Mouse (Mus musculus) lung, postnatal 0 days (tissue): ENCODE data around the gene Olfr148.

ENCODE experiments used
- CTCF ChIP-seq: IDR thresholded peaks from 2 replicates; pipeline ENCODE4 v1.5.1; 2016; ENCODE audit warnings: antibody characterized with exemption, mild to moderate bottlenecking
- EP300 ChIP-seq: IDR thresholded peaks from 2 replicates; pipeline ENCODE4 v1.6.1; 2016; ENCODE audit warnings: antibody characterized with exemption, mild to moderate bottlenecking, control low read depth

GRCm38 (mm10) chr9:39644785-39645184 lies 34.3 kb downstream of the Olfr148 start, which contains the start of gene Olfr961:
- no peak for TF ChIP-seq EP300
- no peak for TF ChIP-seq CTCF
